Mouse (Mus musculus) neural tube, embryonic 15.5 days (tissue): ENCODE data around the gene Limk1. TPM values are rescaled to one million over a fixed set of nuclear protein-coding genes. Genes with fewer than 3 reads are reported as not detected.

Experiments used
- ATAC-seq: fragments of 200-750 bp; cut with Nextera tagmentation; 2 replicates; pipeline ENCODE4 v1.8.0; 2017; ENCODE audit warnings: mild to moderate bottlenecking, moderate TSS enrichment, moderate library complexity; ENCODE audit not compliant: low FRiP score
- H3K27ac ChIP-seq: fragments of 300-500 bp; sonication (generic); replicated peaks from 2 replicates; pipeline ENCODE4 v1.5.1; 2015; ENCODE audit warnings: mild to moderate bottlenecking, inconsistent platforms
- H3K27me3 ChIP-seq: fragments of 300-500 bp; sonication (generic); replicated peaks from 2 replicates; pipeline ENCODE4 v1.6.1; 2015; ENCODE audit warnings: inconsistent platforms
- H3K36me3 ChIP-seq: fragments of 300-500 bp; sonication (generic); 2 replicates; pipeline ENCODE4 v1.6.1; 2015; ENCODE audit warnings: inconsistent platforms
- H3K4me1 ChIP-seq: fragments of 300-500 bp; sonication (generic); 2 replicates; pipeline ENCODE4 v1.6.1; 2015; ENCODE audit warnings: inconsistent platforms
- H3K4me2 ChIP-seq: fragments of 300-500 bp; sonication (generic); 2 replicates; pipeline ENCODE4 v1.6.1; 2015; ENCODE audit warnings: inconsistent platforms, mild to moderate bottlenecking, moderate library complexity
- H3K4me3 ChIP-seq: fragments of 300-500 bp; sonication (generic); replicated peaks from 2 replicates; pipeline ENCODE4 v1.5.1; 2015; ENCODE audit warnings: mild to moderate bottlenecking, inconsistent platforms
- H3K9ac ChIP-seq: fragments of 300-500 bp; sonication (generic); replicated peaks from 2 replicates; pipeline ENCODE4 v1.6.1; 2015; ENCODE audit warnings: mild to moderate bottlenecking, inconsistent platforms
- H3K9me3 ChIP-seq: fragments of 300-500 bp; sonication (generic); replicated peaks from 2 replicates; pipeline ENCODE4 v1.6.1; 2016; ENCODE audit warnings: inconsistent platforms
- WGBS: fragments of 180-500 bp; shearing (Covaris S2); methylation state at CpG from one replicate; pipeline ENCODE4 v1.1.7; 2015; ENCODE audit warnings: mixed read lengths; 5-methylcytosine and 5-hydroxymethylcytosine counted together
- polyA plus RNA-seq: library from polyadenylated mRNA; unstranded; fragments of >200 nt; fragmentation: Nextera tagmentation; extraction: Ambion mirVana; gene quantifications from 2 replicates; pipeline ENCODE4 v1.2.1, GENCODE M21; 2015

Gene Limk1
- polyA plus RNA-seq, 1 experiment from 2014 or later = 27.1 TPM

DNA sequence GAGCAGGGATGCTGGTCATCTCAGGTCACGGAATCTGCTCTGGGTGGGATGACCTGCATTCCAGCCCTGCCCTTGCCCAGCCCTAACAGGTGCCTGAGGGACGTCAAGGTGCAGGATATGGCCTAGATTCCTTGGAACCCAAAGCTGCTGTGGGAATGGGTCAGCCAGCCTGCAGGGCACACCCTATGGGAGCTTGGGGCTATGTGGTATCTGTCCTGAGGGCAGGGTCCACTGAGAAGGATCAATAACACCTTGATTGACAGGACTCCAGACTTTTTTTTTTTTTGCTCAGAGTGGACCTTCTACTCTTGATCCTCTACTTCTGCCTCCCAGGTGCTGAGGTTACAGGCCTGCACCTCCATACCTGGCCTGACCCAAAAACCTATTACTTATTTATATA, 41.0 kb downstream of the Limk1 start:
- Histone ChIP-seq H3K9me3 (no peaks in the 10 kb centered on the region), H3K4me3 (no peak overlapping the region), H3K27me3 (no peaks in the 10 kb centered on the region), H3K27ac (no peak overlapping the region), H3K9ac (no peak overlapping the region), H3K4me1 (no peaks in the 10 kb centered on the region), H3K36me3 (no peaks in the 10 kb centered on the region), H3K4me2 (no peak overlapping the region)
- WGBS = 83% methylated on average over 2 of the region's 2 CpGs
- no peak for ATAC-seq

DNA sequence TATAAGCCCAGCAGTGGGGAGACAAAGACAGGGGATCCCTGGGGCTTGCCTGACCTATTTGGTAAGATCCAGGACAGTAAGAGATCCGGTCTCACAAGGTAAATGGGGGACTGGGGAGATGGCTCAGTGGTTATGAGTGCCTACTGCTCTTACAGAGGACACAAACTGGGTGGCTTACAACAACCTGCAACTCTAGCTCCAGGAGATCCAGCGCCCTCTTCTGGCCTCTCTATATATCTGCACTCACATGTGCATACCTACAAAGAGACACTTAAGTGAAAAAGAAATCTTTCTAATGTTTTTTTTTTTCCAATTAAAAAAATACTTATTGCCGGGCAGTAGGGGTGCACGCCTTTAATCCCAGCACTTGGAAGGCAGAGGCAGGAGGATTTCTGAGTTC, 41.9 kb downstream of the Limk1 start:
- Histone ChIP-seq H3K27me3 (no peaks in the 10 kb centered on the region), H3K9ac (no peak overlapping the region), H3K36me3 (no peaks in the 10 kb centered on the region), H3K9me3 (no peaks in the 10 kb centered on the region), H3K4me3 (no peak overlapping the region), H3K4me2 (no peak overlapping the region), H3K27ac (no peak overlapping the region), H3K4me1 (no peaks in the 10 kb centered on the region)
- 74% methylated on average over 4 of the region's 4 CpGs for WGBS
- no peak for ATAC-seq

DNA sequence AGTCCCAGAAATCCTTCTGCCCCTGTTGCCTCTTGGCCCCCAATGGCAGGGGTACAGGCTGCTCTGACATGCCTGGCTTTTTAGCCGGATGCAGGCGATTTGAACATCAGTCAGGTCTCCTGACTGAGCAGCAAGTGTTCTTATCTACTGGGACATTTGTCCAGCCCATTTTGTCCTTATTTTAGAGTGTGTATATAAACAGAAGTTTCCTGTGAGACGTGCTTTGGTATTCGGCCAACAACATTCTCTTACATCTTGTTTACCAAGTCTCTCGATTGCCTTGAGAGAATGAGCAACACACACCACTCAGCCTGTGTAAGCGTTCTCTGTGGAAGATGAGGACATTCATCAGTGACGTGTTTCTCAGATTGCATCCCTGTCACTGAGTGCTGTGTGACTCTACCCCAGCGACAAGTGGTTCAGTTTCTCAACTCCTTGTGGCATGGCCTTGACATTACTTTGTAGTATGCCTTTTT, 43.7 kb downstream of the Limk1 start:
- WGBS = 71% methylated on average over 8 of the region's 8 CpGs
- Histone ChIP-seq H3K36me3 (no peaks in the 10 kb centered on the region), H3K4me2 (no peak overlapping the region), H3K4me1 (peaks cover 2% of the 10 kb centered on the region), H3K27me3 (no peaks in the 10 kb centered on the region), H3K27ac (0 out of 2 replicates have a peak overlapping the region, but pooled peaks have one; percentile 23), H3K4me3 (no peak overlapping the region), H3K9ac (no peak overlapping the region), H3K9me3 (no peaks in the 10 kb centered on the region)
- ATAC-seq = no peak

DNA sequence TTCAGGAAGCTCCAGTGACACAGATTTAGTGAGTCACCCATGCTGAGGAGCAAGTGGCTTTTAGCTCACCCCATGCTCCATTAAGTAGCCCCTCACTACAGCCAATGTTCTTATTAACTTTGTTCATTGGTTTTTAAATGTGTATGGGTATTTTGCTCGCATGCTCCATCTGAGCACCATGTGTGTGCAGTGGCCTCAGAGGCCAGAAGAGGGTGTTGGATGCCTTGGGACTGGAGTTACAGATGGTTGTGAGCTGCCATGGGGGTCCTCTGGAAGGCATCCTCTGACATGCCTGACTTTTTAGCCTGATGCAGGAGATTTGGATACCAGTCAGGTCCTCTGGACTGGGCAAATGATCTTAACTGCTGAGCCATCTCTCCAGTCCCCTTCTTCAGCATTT, 44.3 kb downstream of the Limk1 start:
- H3K36me3 ChIP-seq = no peaks in the 10 kb centered on the region
- 86% methylated on average over 1 of the region's 1 CpGs for WGBS
- no peak overlapping the region for H3K4me2 ChIP-seq
- H3K9me3 ChIP-seq = no peaks in the 10 kb centered on the region
- no peak overlapping the region for H3K9ac ChIP-seq
- no peak overlapping the region for H3K4me3 ChIP-seq
- H3K27me3 ChIP-seq = no peaks in the 10 kb centered on the region
- 0 out of 2 replicates have a peak overlapping the region, but pooled peaks have one; percentile 23 for H3K27ac ChIP-seq
- ATAC-seq = no peak
- peaks cover 4% of the 10 kb centered on the region for H3K4me1 ChIP-seq

DNA sequence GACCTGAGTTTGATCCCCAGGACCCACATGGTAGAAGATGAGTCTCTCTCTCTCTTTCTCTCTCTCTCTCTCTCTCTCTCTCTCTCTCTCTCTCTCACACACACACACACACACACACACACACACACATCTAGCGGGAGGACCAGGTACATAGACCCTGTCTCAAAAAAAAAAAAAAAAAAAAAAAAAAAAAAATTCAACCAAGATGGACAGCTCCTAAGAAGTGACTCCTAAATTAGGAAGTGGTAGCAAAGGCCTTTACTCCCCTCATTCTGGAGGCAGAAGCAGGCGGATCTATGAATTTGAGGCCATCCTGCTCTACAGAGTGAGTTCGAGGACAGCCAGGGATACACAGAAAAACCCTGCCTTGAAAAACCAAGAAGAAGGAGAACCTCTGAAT, 48.0 kb downstream of the Limk1 start:
- Histone ChIP-seq H3K27ac (no peak overlapping the region), H3K4me1 (peaks cover 27% of the 10 kb centered on the region), H3K36me3 (peaks cover 7% of the 10 kb centered on the region), H3K9me3 (no peaks in the 10 kb centered on the region), H3K9ac (no peak overlapping the region), H3K27me3 (no peaks in the 10 kb centered on the region), H3K4me3 (no peak overlapping the region), H3K4me2 (no peak overlapping the region)
- 99% methylated on average over 3 of the region's 3 CpGs for WGBS
- ATAC-seq = no peak

DNA sequence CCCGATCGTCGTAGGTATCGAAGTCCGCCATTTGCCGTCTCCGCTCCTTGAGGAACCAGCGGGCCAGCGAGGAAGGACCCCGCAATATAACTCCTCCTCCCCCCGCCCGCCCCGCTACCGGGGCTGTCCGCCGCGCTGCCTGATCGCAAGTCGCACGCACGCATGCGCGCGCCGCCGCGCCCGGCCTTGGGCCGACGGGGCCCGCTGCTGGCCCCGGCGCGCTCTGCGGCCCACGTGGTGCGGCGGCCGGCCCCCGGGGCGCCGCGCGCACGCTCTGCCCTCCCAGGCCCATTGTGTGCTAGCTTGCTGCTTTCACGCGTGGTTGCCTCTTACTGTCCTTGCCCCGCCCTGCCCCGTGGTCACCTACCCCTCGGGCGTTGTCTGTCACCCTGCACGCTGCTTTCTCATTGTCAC, 49.1 kb downstream of the Limk1 start, which contains the start of gene Eif4h:
Gene Eif4h (minus strand): TSS at position 222 of the 414 bp plus-strand sequence.
- H3K4me2 ChIP-seq = peak within 1 kb of the TSS; percentile 80
- peak within 1 kb of the TSS; percentile 98 for H3K4me3 ChIP-seq
- no peaks in the 10 kb centered on the region for H3K9me3 ChIP-seq
- ATAC-seq = peak; percentile 91
- peaks cover 32% of the 10 kb centered on the region for H3K4me1 ChIP-seq
- peak within 1 kb of the TSS; percentile 97 for H3K27ac ChIP-seq
- peak within 1 kb of the TSS; percentile 98 for H3K9ac ChIP-seq
- H3K36me3 ChIP-seq = peaks cover 11% of the 10 kb centered on the region
- H3K27me3 ChIP-seq = no peaks in the 10 kb centered on the region
- under 1% methylated on average over 52 of the region's 52 CpGs for WGBS

DNA sequence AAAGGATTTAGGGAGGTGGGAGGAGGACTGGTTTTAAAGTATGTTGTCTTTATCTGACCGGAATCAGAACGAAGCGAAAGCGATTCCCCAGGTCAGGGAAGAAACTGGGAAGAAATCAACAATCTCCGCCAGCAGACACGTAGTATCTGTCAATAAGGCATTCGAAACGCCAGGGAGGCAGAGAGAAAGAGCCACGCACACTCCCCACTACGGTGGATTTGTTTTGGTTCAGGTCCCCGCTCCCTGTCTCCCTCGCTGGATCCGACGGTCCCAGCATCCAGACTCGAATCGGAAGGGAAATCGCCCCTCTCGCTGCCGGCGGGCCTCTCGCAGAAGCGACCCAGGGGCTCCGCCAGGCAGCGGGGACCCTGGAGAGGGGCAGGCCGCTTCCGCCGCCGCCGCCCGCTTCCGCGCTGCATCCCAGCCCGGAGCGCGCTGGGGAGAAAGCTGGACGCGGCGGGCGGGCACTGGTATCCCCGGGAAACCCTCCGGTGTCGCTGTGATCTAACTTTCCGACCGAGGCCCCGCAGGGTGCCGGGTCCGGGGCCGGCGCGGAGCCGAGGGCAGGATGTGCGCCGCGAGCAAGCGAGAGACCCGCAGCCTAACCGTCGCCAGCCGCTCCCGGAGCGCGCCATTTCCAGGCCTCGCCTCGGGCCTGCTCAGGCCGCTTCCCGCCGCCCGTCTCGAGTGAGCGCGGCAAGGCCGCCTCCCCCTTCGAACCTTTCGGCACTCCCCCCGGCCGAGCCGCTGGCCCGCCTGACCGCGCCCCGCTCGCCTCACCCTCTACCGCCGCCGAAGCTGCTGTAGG, 49.7 kb downstream of the Limk1 start:
- WGBS = 0% methylated on average over 63 of the region's 85 CpGs
- peak overlapping the region; percentile 98 for H3K9ac ChIP-seq
- ATAC-seq = peak; percentile 76
- peaks cover 11% of the 10 kb centered on the region for H3K36me3 ChIP-seq
- H3K27ac ChIP-seq = peak overlapping the region; percentile 97
- H3K4me2 ChIP-seq = peak overlapping the region; percentile 80
- peaks cover 35% of the 10 kb centered on the region for H3K4me1 ChIP-seq
- H3K27me3 ChIP-seq = no peaks in the 10 kb centered on the region
- H3K9me3 ChIP-seq = no peaks in the 10 kb centered on the region
- H3K4me3 ChIP-seq = peak overlapping the region; percentile 98

DNA sequence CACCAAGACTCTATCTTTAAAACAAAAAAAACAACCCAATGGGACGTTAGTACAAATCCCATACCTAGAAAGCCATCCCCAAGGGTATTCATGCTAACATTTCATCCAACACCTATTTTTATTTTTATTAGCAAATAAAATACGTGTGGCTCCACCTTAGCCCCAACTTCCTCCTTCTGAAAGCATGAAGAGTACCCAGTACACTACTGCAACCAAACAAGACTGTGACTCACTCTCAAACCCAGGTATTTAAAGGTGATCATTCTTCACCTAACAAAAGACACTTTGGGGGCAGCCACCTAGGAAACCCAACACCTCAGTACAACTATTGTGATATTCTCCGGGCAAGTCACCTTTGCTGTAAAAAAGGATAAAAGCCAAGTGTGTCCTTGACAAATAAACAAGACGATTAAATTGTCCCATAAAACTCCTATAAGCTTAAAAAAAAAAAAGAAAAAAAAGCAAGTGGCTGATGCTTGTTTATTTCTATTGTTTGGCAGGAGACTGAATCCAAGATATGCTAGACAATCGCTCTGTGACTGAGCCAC, 50.5 kb downstream of the Limk1 start:
- H3K27me3 ChIP-seq = no peaks in the 10 kb centered on the region
- peak overlapping the region; percentile 97 for H3K27ac ChIP-seq
- 27% methylated on average over 5 of the region's 5 CpGs for WGBS
- H3K4me1 ChIP-seq = peaks cover 42% of the 10 kb centered on the region
- ATAC-seq = no peak
- peak overlapping the region; percentile 98 for H3K9ac ChIP-seq
- no peaks in the 10 kb centered on the region for H3K9me3 ChIP-seq
- peak overlapping the region; percentile 80 for H3K4me2 ChIP-seq
- peaks cover 11% of the 10 kb centered on the region for H3K36me3 ChIP-seq
- H3K4me3 ChIP-seq = peak overlapping the region; percentile 98

DNA sequence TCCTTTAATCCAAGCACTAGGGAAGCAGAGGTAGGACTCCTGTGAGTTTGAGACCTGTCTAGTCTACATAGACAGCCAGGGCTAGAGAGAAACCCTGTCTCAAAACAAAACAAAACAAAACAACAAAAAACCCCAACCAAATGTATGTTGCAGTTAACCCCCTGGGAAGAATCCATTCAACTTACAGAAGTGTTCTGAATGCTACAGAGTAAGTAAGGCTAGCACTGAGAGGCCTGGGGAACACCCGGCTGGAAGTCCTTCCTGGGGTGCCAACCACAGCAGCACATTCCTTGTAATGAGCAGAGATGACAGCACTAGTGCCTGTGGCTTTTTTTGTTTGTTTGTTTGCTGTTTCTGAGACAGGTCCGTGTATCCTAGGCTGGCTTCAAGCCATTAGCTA, 55.6 kb downstream of the Limk1 start:
- Histone ChIP-seq H3K27ac (no peak overlapping the region), H3K9me3 (no peaks in the 10 kb centered on the region), H3K4me2 (no peak overlapping the region), H3K4me1 (peaks cover 40% of the 10 kb centered on the region), H3K27me3 (no peaks in the 10 kb centered on the region), H3K4me3 (no peak overlapping the region), H3K36me3 (peaks cover 17% of the 10 kb centered on the region), H3K9ac (no peak overlapping the region)
- ATAC-seq = no peak
- WGBS = 57% methylated on average over 2 of the region's 2 CpGs

DNA sequence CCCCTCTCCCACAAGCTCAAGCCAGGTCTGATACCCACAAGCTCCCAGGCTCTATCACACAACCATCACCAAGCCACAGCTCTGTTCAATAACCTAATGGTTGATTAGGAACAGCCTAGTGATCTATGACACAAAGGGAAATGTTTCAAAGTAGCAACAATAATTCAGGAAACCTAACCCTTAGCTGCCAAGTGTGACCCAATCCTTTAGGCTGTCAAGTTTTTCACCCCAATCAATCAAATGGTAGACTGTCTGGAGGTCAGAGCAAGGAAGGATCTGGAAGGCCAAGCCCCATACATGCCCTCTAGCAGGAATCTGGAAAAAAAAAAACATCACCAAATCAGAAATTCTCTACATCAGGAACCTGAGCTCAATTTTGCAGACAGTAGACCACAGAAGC, 57.6 kb downstream of the Limk1 start:
- no peak overlapping the region for H3K27ac ChIP-seq
- H3K27me3 ChIP-seq = no peaks in the 10 kb centered on the region
- H3K36me3 ChIP-seq = peaks cover 33% of the 10 kb centered on the region
- no peaks in the 10 kb centered on the region for H3K9me3 ChIP-seq
- H3K4me2 ChIP-seq = no peak overlapping the region
- no peak overlapping the region for H3K9ac ChIP-seq
- no peak for ATAC-seq
- H3K4me3 ChIP-seq = no peak overlapping the region
- peaks cover 26% of the 10 kb centered on the region for H3K4me1 ChIP-seq

DNA sequence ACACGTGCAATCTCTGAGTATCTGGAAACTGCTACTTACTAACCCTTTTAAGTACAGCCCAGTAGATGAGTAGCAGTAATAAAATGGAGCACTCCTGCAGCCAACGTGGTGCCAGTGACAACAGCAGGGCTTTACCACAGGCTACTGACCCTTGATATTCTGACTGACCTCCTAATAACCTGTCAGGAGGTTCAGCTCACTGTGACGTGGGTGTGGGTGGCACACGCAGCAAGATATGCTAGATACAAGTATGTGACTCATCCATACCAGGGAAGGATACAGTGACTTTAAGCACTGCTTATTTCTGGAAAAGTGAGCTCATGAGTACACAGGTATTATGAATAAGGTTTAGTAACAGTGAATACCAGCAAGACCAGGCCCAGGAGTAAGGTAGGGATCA, 58.9 kb downstream of the Limk1 start:
- no peak overlapping the region for H3K4me3 ChIP-seq
- 85% methylated on average over 4 of the region's 4 CpGs for WGBS
- no peak overlapping the region for H3K9ac ChIP-seq
- no peaks in the 10 kb centered on the region for H3K27me3 ChIP-seq
- H3K36me3 ChIP-seq = peaks cover 38% of the 10 kb centered on the region
- H3K4me2 ChIP-seq = no peak overlapping the region
- H3K9me3 ChIP-seq = no peaks in the 10 kb centered on the region
- ATAC-seq = no peak
- no peak overlapping the region for H3K27ac ChIP-seq
- H3K4me1 ChIP-seq = peaks cover 20% of the 10 kb centered on the region

DNA sequence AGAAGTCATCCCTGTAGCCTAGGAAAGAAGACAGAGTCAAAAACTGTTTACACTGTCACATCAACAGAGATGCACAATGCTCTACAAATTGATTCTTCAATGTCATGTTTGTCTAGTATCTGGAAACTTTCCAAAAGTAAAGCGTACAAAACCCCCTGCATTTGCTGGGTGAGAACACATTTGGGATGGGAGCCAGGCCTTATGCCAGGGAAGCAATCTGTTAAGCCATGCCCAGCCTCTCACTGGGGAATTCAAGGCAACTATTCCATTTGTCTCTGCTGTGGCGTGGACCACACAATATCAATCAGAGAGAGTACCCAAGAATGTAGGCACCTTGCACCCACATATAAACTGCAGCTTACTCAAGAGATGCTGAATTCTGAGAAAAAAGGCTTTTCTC, 66.3 kb downstream of the Limk1 start:
- H3K4me2 ChIP-seq = no peak overlapping the region
- H3K9me3 ChIP-seq = no peaks in the 10 kb centered on the region
- no peak overlapping the region for H3K4me3 ChIP-seq
- WGBS = 56% methylated on average over 2 of the region's 2 CpGs
- H3K27ac ChIP-seq = no peak overlapping the region
- peaks cover 3% of the 10 kb centered on the region; the same call in 1 of the 2 replicates for H3K4me1 ChIP-seq
- no peak for ATAC-seq
- no peaks in the 10 kb centered on the region for H3K27me3 ChIP-seq
- H3K9ac ChIP-seq = no peak overlapping the region
- H3K36me3 ChIP-seq = peaks cover 97% of the 10 kb centered on the region
